ENCODE assay signal across 8 mouse cellular contexts in the genomic region with DNA sequence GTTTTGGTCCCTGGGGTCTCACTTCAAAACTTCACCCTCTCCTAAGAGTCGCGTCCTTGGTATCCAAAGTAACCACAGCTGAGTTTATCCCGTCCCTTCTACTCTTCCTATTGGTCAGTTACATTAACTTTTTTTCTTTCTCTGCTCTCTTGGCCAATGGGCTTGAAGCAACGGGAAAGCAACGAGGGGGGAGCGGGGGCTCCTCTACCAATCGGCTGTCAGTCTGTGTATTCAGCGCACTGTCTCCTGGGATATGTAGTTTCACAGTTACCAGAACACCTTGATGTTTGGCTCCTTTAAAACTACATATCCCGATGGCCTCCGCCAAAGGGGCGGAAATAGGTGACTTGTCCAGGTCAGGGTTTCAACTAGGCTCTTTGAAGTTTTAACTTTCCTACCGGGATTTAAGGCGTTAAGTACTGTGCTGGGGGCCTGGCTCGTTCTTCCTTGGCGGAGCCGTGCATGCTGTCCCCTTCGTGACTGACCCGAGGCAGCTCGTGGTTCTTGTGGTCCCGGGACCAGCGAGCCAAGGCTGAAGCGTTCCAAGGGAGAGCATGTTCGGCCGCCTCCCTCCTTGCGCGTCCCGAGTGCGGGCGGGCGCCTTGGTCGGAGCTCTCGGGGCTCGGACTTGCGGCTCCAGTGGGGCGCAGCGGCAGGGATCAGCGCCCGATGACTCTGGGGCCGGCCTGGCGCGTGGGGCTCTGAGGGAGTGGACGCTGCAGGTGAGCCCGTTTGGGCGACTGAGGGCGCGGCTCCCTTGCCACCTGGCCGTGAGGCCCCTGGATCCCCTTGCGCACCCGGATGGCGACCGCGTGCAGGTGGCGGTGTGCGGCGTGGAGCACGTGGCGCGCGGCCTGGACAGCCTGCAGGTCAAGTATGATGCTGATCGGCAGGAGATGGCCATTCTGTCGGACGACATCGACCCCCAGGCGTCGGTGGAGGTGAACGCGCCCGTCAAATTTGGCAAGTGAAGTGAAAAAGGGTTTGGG. TPM values are rescaled to one million over a fixed set of nuclear protein-coding genes. Genes with fewer than 3 reads are reported as not detected.
DNase-seq lines count a peak whose midpoint lies in the region; ATAC-seq lines count a peak whose summit lies in the region.

Gene Ccdc146 (minus strand): TSS at position 64 of the 989 bp plus-strand sequence.
Gene Fam185a (plus strand): TSS at position 345 of the 989 bp plus-strand sequence.

- peak; percentile 64 to 74 for DNase-seq in adrenal gland, adult 18-20 months (ENCODE audit: low spot score in 2 of 2)
- peak; percentile 97 for DNase-seq in embryo, embryonic 11 days
- peak; percentile 95 for DNase-seq in gastrocnemius, postnatal 25 days
- DNase-seq in intestine, embryonic 14.5 days (ENCODE audit: low spot score) = peak; percentile 90
- DNase-seq in left cerebral cortex, postnatal 14 days (ENCODE audit: low spot score in 2 of 2) = peak; percentile 95 to 99
- DNase-seq in mesoderm, embryonic 11.5 days (ENCODE audit: low read depth, low spot score) = peak; percentile 97
- DNase-seq in right cerebral cortex, postnatal 36 days (ENCODE audit: low spot score in 2 of 2) = peak; percentile 94 to 98
- peak; percentile 96 for DNase-seq in yolk sac, embryonic 10.5 days (ENCODE audit: low spot score)

- no peaks in the 10 kb centered on the region for H3K9me3 ChIP-seq in intestine, embryonic 14.5 days (ENCODE audit: control insufficient read depth, low read length)

- no peaks in the 10 kb centered on the region for H3K27me3 ChIP-seq in intestine, embryonic 14.5 days (replicated peaks; ENCODE audit: control insufficient read depth, insufficient read depth, low read length)

- H3K9ac ChIP-seq in intestine, embryonic 14.5 days (ENCODE audit: low read length) = peak within 1 kb of the TSS; percentile 74

- WGBS in intestine, embryonic 14.5 days = under 1% methylated on average over 68 of the region's 68 CpGs

- H3K4me3 ChIP-seq in intestine, embryonic 14.5 days (ENCODE audit: low read depth, low read length) = peak within 1 kb of the TSS; percentile 88

- intact Hi-C loops in left cerebral cortex, postnatal 14 days (cut with DNase I) = loop anchor here (5.0 kb wide), 1 partner anchor 153 kb away; no protein-coding TSS in a partner anchor

- H3K36me3 ChIP-seq in intestine, embryonic 14.5 days (ENCODE audit: control insufficient read depth, insufficient read depth, low read length) = no peaks in the 10 kb centered on the region

- 0 out of 2 replicates have a peak, but pooled peaks cover 4% of the 10 kb centered on the region for H3K4me1 ChIP-seq in intestine, embryonic 14.5 days (replicated peaks; ENCODE audit: control insufficient read depth, insufficient read depth, low read length)

- peak within 1 kb of the TSS; percentile 94 for H3K4me2 ChIP-seq in intestine, embryonic 14.5 days (ENCODE audit: low read length)

- peak within 1 kb of the TSS; percentile 47 for H3K27ac ChIP-seq in intestine, embryonic 14.5 days (ENCODE audit: low read depth)

- ATAC-seq in intestine, embryonic 14.5 days (replicated peaks; ENCODE audit: low FRiP score, low TSS enrichment, low read depth) = peak; percentile 100

RNA-seq across cellular contexts. Expression of gene Ccdc146, which starts in this region (rescaled TPM):
- not detected for total RNA-seq in adrenal gland, adult 18-20 months (2021)
- total RNA-seq in gastrocnemius, postnatal 25 days (2021) = 1 to 10 TPM; 1.7 to 4.2 TPM
- 0.47 and 0.76 TPM in 2 replicates for polyA plus RNA-seq in intestine, embryonic 14.5 days (2014; fragmentation: Nextera tagmentation; extraction: Ambion mirVana)
- under 1 TPM; 0.20 to 0.25 TPM for total RNA-seq in left cerebral cortex, postnatal 14 days (2021)

RNA-seq across cellular contexts. Expression of gene Fam185a, which starts in this region (rescaled TPM):
- total RNA-seq in adrenal gland, adult 18-20 months (2021) = 10 to 100 TPM; 12.3 to 13.5 TPM
- total RNA-seq in gastrocnemius, postnatal 25 days (2021) = 1 to 10 TPM; 8.1 to 8.6 TPM
- polyA plus RNA-seq in intestine, embryonic 14.5 days (2014; fragmentation: Nextera tagmentation; extraction: Ambion mirVana) = 10.8 and 11.1 TPM in 2 replicates
- total RNA-seq in left cerebral cortex, postnatal 14 days (2021) = 10 to 100 TPM; 12.8 to 13.2 TPM

Comparison
In these comparisons a context has a peak if more than half of its experiments do, and no peak if none do; other contexts are left out.
1. Peak in every context shown above with its lines: DNase-seq, ATAC-seq, H3K4me3 ChIP-seq and H3K27ac ChIP-seq.